Mouse (Mus musculus): Measurements from ENCODE around the gene Tsc22d4. TPM values are rescaled to one million over a fixed set of nuclear protein-coding genes. Genes with fewer than 3 reads are reported as not detected.

The Tsc22d4 gene
- polyA plus RNA-seq, 1 experiment = 48.1 TPM

- no peak overlapping the region for H3K4me3 ChIP-seq
- H3K27me3 ChIP-seq (ENCODE audit: control insufficient read depth, insufficient read depth, insufficient read length) = no peaks in the 10 kb centered on the region
- TF ChIP-seq CEBPB (IDR thresholded peaks at IDR 0.05; ENCODE audit: insufficient read depth, poor library complexity, severe bottlenecking) (no peak), MYOG (IDR thresholded peaks at IDR 0.05; ENCODE audit: control insufficient read depth in 1 of 3, insufficient read depth in 1 of 3, insufficient read length in 2 of 3, low read depth in 2 of 3) (no peak), SRF (IDR thresholded peaks at IDR 0.05; ENCODE audit: control insufficient read depth, insufficient read length, low read depth) (no peak), POLR2A (IDR thresholded peaks at IDR 0.05; ENCODE audit: insufficient read length, low read depth) (no peak), E2F4 (IDR thresholded peaks at IDR 0.05; ENCODE audit: insufficient read depth) (no peak), USF1 (IDR thresholded peaks at IDR 0.05; ENCODE audit: low read depth) (no peak), TCF12 (IDR thresholded peaks at IDR 0.05; ENCODE audit: insufficient read depth, poor library complexity, severe bottlenecking) (no peak), POLR2AphosphoS2 (IDR thresholded peaks at IDR 0.05; ENCODE audit: insufficient read length, low read depth) (no peak), REST (IDR thresholded peaks at IDR 0.05; ENCODE audit: insufficient read depth, insufficient read length) (no peak), MAX (IDR thresholded peaks at IDR 0.05; ENCODE audit: low read depth) (no peak), MYOD1 (IDR thresholded peaks at IDR 0.05; ENCODE audit: control insufficient read depth in 1 of 3, insufficient read length in 2 of 3, low read depth in 2 of 3) (no peak), TCF3 (IDR thresholded peaks at IDR 0.05; ENCODE audit: insufficient read length, low read depth) (no peak)
- no peak overlapping the region for H3K4me2 ChIP-seq (ENCODE audit: low read depth)
- H3K79me2 ChIP-seq (ENCODE audit: control insufficient read depth, insufficient read depth) = peaks cover 15% of the 10 kb centered on the region
- H3ac ChIP-seq (ENCODE audit: control insufficient read depth, insufficient read length) = no peak overlapping the region
- no peaks in the 10 kb centered on the region for H3K36me3 ChIP-seq (ENCODE audit: control insufficient read depth, insufficient read depth)
These were observed 43.5 kb downstream of the Tsc22d4 start for GRCm38 (mm10) chr5:137788946-137789531.

- no peak for TF ChIP-seq REST (IDR thresholded peaks at IDR 0.05; ENCODE audit: insufficient read depth, insufficient read length)
- no peak for TF ChIP-seq MYOG (IDR thresholded peaks at IDR 0.05; ENCODE audit: control insufficient read depth in 1 of 3, insufficient read depth in 1 of 3, insufficient read length in 2 of 3, low read depth in 2 of 3)
- TF ChIP-seq CEBPB (IDR thresholded peaks at IDR 0.05; ENCODE audit: insufficient read depth, poor library complexity, severe bottlenecking) = no peak
- no peak for TF ChIP-seq USF1 (IDR thresholded peaks at IDR 0.05; ENCODE audit: low read depth)
- TF ChIP-seq TCF12 (IDR thresholded peaks at IDR 0.05; ENCODE audit: insufficient read depth, poor library complexity, severe bottlenecking) = no peak
- TF ChIP-seq E2F4 (IDR thresholded peaks at IDR 0.05; ENCODE audit: insufficient read depth) = no peak
- no peak for TF ChIP-seq TCF3 (IDR thresholded peaks at IDR 0.05; ENCODE audit: insufficient read length, low read depth)
- no peak for TF ChIP-seq POLR2AphosphoS2 (IDR thresholded peaks at IDR 0.05; ENCODE audit: insufficient read length, low read depth)
- no peak for TF ChIP-seq POLR2A (IDR thresholded peaks at IDR 0.05; ENCODE audit: insufficient read length, low read depth)
- TF ChIP-seq SRF (IDR thresholded peaks at IDR 0.05; ENCODE audit: control insufficient read depth, insufficient read length, low read depth) = no peak
- Histone ChIP-seq H3ac (ENCODE audit: control insufficient read depth, insufficient read length) (no peak overlapping the region), H3K4me3 (no peak overlapping the region), H3K4me2 (ENCODE audit: low read depth) (no peak overlapping the region), H3K36me3 (ENCODE audit: control insufficient read depth, insufficient read depth) (no peaks in the 10 kb centered on the region), H3K79me2 (ENCODE audit: control insufficient read depth, insufficient read depth) (no peaks in the 10 kb centered on the region), H3K27me3 (ENCODE audit: control insufficient read depth, insufficient read depth, insufficient read length) (no peaks in the 10 kb centered on the region)
These were observed 46.0 kb downstream of the Tsc22d4 start for GRCm38 (mm10) chr5:137791553-137791952.

GRCm38 (mm10) chr5:137796606-137797005 lies 51.1 kb downstream of the Tsc22d4 start:
- no peak overlapping the region for H3K4me3 ChIP-seq
- TF ChIP-seq CEBPB (IDR thresholded peaks at IDR 0.05; ENCODE audit: insufficient read depth, poor library complexity, severe bottlenecking) (no peak), TCF3 (IDR thresholded peaks at IDR 0.05; ENCODE audit: insufficient read length, low read depth) (no peak), E2F4 (IDR thresholded peaks at IDR 0.05; ENCODE audit: insufficient read depth) (no peak), MYOG (IDR thresholded peaks at IDR 0.05; ENCODE audit: control insufficient read depth in 1 of 3, insufficient read depth in 1 of 3, insufficient read length in 2 of 3, low read depth in 2 of 3) (no peak), USF1 (IDR thresholded peaks at IDR 0.05; ENCODE audit: low read depth) (no peak), MYOD1 (IDR thresholded peaks at IDR 0.05; ENCODE audit: control insufficient read depth in 1 of 3, insufficient read length in 2 of 3, low read depth in 2 of 3) (no peak), MAX (IDR thresholded peaks at IDR 0.05; ENCODE audit: low read depth) (no peak), REST (IDR thresholded peaks at IDR 0.05; ENCODE audit: insufficient read depth, insufficient read length) (no peak), POLR2AphosphoS2 (IDR thresholded peaks at IDR 0.05; ENCODE audit: insufficient read length, low read depth) (no peak), SRF (IDR thresholded peaks at IDR 0.05; ENCODE audit: control insufficient read depth, insufficient read length, low read depth) (no peak), TCF12 (IDR thresholded peaks at IDR 0.05; ENCODE audit: insufficient read depth, poor library complexity, severe bottlenecking) (no peak), POLR2A (IDR thresholded peaks at IDR 0.05; ENCODE audit: insufficient read length, low read depth) (no peak)
- no peak overlapping the region for H3K4me2 ChIP-seq (ENCODE audit: low read depth)
- no peaks in the 10 kb centered on the region for H3K36me3 ChIP-seq (ENCODE audit: control insufficient read depth, insufficient read depth)
- no peak overlapping the region for H3ac ChIP-seq (ENCODE audit: control insufficient read depth, insufficient read length)
- no peaks in the 10 kb centered on the region for H3K79me2 ChIP-seq (ENCODE audit: control insufficient read depth, insufficient read depth)
- H3K27me3 ChIP-seq (ENCODE audit: control insufficient read depth, insufficient read depth, insufficient read length) = no peaks in the 10 kb centered on the region

- no peak overlapping the region for H3K4me2 ChIP-seq (ENCODE audit: low read depth)
- TF ChIP-seq POLR2AphosphoS2 (IDR thresholded peaks at IDR 0.05; ENCODE audit: insufficient read length, low read depth) = no peak
- no peak for TF ChIP-seq MYOD1 (IDR thresholded peaks at IDR 0.05; ENCODE audit: control insufficient read depth in 1 of 3, insufficient read length in 2 of 3, low read depth in 2 of 3)
- H3K79me2 ChIP-seq (ENCODE audit: control insufficient read depth, insufficient read depth) = no peaks in the 10 kb centered on the region
- no peaks in the 10 kb centered on the region for H3K27me3 ChIP-seq (ENCODE audit: control insufficient read depth, insufficient read depth, insufficient read length)
- no peak overlapping the region for H3K4me3 ChIP-seq
- no peak overlapping the region for H3ac ChIP-seq (ENCODE audit: control insufficient read depth, insufficient read length)
- no peaks in the 10 kb centered on the region for H3K36me3 ChIP-seq (ENCODE audit: control insufficient read depth, insufficient read depth)
These were observed 55.4 kb downstream of the Tsc22d4 start for GRCm38 (mm10) chr5:137800917-137801316.

DNA sequence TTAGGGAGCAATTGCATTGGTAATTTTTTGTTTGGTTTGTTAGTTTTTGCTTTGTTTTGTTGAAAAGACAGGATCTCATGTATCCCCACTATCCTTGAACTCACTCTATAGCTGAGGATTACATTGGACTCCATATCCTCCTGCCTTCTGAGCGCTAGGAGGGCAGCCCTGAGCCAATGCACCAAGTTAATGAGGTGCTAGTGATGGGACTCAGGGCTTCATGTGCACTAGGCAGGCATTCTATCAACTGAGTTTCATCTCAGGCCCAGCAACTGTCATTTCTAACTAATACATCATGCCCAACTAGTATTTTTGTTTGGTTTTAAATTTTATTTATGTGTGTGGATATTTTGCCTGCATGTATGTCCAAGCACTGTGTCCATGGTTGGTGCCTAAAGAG lies 60.6 kb downstream of the Tsc22d4 start:
- H3K4me3 ChIP-seq = no peak overlapping the region
- H3K4me2 ChIP-seq (ENCODE audit: low read depth) = no peak overlapping the region
- no peaks in the 10 kb centered on the region for H3K79me2 ChIP-seq (ENCODE audit: control insufficient read depth, insufficient read depth)
- H3ac ChIP-seq (ENCODE audit: control insufficient read depth, insufficient read length) = no peak overlapping the region
- no peaks in the 10 kb centered on the region for H3K36me3 ChIP-seq (ENCODE audit: control insufficient read depth, insufficient read depth)
- H3K27me3 ChIP-seq (ENCODE audit: control insufficient read depth, insufficient read depth, insufficient read length) = no peaks in the 10 kb centered on the region
- TF ChIP-seq MAX (IDR thresholded peaks at IDR 0.05; ENCODE audit: low read depth) (no peak), SRF (IDR thresholded peaks at IDR 0.05; ENCODE audit: control insufficient read depth, insufficient read length, low read depth) (no peak), E2F4 (IDR thresholded peaks at IDR 0.05; ENCODE audit: insufficient read depth) (no peak), MYOD1 (IDR thresholded peaks at IDR 0.05; ENCODE audit: control insufficient read depth in 1 of 3, insufficient read length in 2 of 3, low read depth in 2 of 3) (no peak), TCF3 (IDR thresholded peaks at IDR 0.05; ENCODE audit: insufficient read length, low read depth) (no peak), POLR2A (IDR thresholded peaks at IDR 0.05; ENCODE audit: insufficient read length, low read depth) (no peak), REST (IDR thresholded peaks at IDR 0.05; ENCODE audit: insufficient read depth, insufficient read length) (no peak), CEBPB (IDR thresholded peaks at IDR 0.05; ENCODE audit: insufficient read depth, poor library complexity, severe bottlenecking) (no peak), POLR2AphosphoS2 (IDR thresholded peaks at IDR 0.05; ENCODE audit: insufficient read length, low read depth) (no peak), MYOG (IDR thresholded peaks at IDR 0.05; ENCODE audit: control insufficient read depth in 1 of 3, insufficient read depth in 1 of 3, insufficient read length in 2 of 3, low read depth in 2 of 3) (no peak), TCF12 (IDR thresholded peaks at IDR 0.05; ENCODE audit: insufficient read depth, poor library complexity, severe bottlenecking) (no peak), USF1 (IDR thresholded peaks at IDR 0.05; ENCODE audit: low read depth) (no peak)

Data from myocyte (in vitro differentiated cells).